Mouse (Mus musculus): ENCODE data around the gene Tmem115. TPM values are rescaled to one million over a fixed set of nuclear protein-coding genes. Genes with fewer than 3 reads are reported as not detected.

Tmem115 gene
- total and polyA plus RNA-seq, 3 experiments = 20.3 to 25.9 (median 22.9) TPM

DNA sequence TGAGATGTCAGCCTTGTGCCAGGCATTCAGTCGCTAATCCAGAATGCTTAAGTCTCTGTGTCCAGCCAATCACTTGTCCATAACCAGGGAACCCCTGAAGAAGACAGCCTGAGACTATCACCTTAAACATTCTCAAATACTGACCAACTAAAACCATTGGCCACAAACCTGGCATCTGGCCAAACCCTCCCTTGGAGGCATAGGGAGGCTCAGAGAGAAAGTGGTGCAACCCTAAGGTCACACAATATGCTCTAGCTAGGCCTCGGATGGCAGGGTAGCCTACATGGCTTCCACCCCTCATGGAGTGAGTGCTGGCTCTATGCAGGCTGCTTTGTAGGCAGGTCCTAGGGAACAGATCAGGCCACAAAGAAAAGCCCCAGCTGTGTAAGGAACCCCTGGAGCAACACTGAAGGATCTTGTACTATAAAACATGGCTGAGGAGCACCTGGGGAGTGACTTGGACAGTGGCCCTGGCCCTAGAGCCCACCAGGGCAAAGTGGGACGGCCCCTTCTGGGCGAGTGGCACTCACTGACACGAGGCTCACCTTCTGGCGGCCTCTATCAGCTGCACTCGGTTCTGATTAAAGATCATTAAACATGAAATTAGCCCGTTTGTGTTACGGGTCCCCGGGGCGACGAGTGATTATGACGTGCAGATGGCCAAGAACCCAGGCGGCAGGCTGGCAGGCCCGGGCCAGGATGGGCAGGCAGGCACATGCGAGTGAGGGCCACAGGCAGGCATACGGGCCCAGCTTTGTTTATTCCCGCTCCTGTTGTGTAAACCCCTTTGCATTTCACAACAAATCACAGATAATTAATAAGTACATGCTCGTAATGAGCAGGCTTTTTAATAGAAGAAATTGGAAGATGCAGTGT, 28.8 kb upstream of the Tmem115 start:
- TF ChIP-seq EP300 (IDR thresholded peaks at IDR 0.05; ENCODE audit: insufficient read depth, low read depth, low read length) = no peak
- WGBS = 87% methylated on average over 19 of the region's 19 CpGs
- Histone ChIP-seq H3K4me3 (no peak overlapping the region), H3K9ac (ENCODE audit: low read depth, low read length) (no peak overlapping the region), H3K36me3 (ENCODE audit: control insufficient read depth, insufficient read depth, low read length) (no peaks in the 10 kb centered on the region), H3K27me3 (ENCODE audit: control insufficient read depth, insufficient read depth, low read length) (no peaks in the 10 kb centered on the region), H3K79me2 (replicated peaks; ENCODE audit: control insufficient read depth, insufficient read depth, low read length) (no peaks in the 10 kb centered on the region), H3K27ac (no peak overlapping the region), H3K4me1 (ENCODE audit: control insufficient read depth, insufficient read depth, low read length) (no peaks in the 10 kb centered on the region)
- DNase-seq = no peak
- intact Hi-C loops (cut with DNase I) = no loop called here

DNA sequence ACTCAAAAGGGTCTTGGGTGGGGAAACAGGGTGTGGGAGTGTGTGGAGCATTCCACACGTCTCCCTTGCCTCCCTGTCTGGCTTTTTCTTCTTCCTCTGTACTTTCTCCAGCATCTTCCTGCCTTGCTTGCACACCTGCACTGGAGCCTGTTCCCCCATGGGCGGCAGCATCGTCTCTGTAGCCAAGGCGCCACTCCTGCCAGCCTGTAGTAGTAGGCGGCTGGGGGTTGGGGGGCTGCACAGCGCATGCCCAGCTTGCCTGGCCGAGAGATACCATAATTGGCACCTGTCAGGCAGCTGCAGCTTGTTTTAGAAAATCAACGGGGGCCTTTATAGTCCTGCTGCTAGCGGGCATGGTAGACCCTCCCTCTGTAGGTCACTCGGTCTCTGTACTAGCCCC, 25.5 kb upstream of the Tmem115 start:
- no peak overlapping the region for H3K27ac ChIP-seq
- no peaks in the 10 kb centered on the region for H3K27me3 ChIP-seq (ENCODE audit: control insufficient read depth, insufficient read depth, low read length)
- no peaks in the 10 kb centered on the region for H3K79me2 ChIP-seq (replicated peaks; ENCODE audit: control insufficient read depth, insufficient read depth, low read length)
- intact Hi-C loops (cut with DNase I) = no loop called here
- 63% methylated on average over 10 of the region's 10 CpGs for WGBS
- no peak overlapping the region for H3K9ac ChIP-seq (ENCODE audit: low read depth, low read length)
- DNase-seq = no peak
- no peak overlapping the region for H3K4me3 ChIP-seq
- H3K4me1 ChIP-seq (ENCODE audit: control insufficient read depth, insufficient read depth, low read length) = no peaks in the 10 kb centered on the region
- H3K36me3 ChIP-seq (ENCODE audit: control insufficient read depth, insufficient read depth, low read length) = no peaks in the 10 kb centered on the region
- no peak for TF ChIP-seq EP300 (IDR thresholded peaks at IDR 0.05; ENCODE audit: insufficient read depth, low read depth, low read length)
- TF ChIP-seq POLR2A (IDR thresholded peaks at IDR 0.05; ENCODE audit: insufficient read depth, low read depth, low read length) = no peak
- no peak for TF ChIP-seq CTCF (IDR thresholded peaks at IDR 0.05)

DNA sequence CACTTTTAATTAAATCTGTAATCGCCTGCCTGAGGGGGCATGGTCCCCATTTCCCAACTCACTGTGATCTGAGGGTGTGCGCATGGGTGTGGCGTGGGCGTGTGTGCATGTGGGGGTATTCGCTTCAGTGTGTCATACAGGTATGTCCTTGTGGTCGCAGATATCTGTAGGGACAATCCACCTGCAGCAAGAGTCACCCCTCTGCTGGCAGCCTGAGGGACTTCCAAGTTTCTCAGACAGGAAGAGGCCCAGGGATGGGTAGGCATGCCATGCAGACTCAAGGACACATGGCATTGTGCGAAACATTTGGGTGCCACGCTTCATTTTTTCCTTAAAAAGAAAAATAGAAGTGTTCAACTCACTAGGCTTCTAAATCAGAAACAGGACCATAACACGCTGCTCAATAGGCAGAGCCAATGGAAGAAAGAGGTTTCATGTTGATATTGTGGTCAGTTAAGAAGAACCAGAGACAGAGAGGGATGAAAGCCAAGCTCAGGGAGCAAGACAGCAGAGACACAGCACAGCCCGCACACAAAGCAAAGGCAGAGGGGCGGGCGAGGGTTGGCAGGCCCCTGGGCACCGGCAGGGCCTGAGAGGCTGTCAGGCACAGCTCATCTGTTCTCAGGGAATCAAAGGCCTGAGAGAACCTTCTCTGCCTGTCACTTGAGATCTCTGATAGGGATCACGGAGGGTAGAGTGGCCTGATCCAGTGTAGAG, 23.2 kb upstream of the Tmem115 start:
- no peaks in the 10 kb centered on the region for H3K36me3 ChIP-seq (ENCODE audit: control insufficient read depth, insufficient read depth, low read length)
- no peaks in the 10 kb centered on the region for H3K27me3 ChIP-seq (ENCODE audit: control insufficient read depth, insufficient read depth, low read length)
- TF ChIP-seq POLR2A (IDR thresholded peaks at IDR 0.05; ENCODE audit: insufficient read depth, low read depth, low read length) (no peak), EP300 (IDR thresholded peaks at IDR 0.05; ENCODE audit: insufficient read depth, low read depth, low read length) (no peak), CTCF (IDR thresholded peaks at IDR 0.05) (no peak)
- no peak for DNase-seq
- H3K4me1 ChIP-seq (ENCODE audit: control insufficient read depth, insufficient read depth, low read length) = no peaks in the 10 kb centered on the region
- no peak overlapping the region for H3K27ac ChIP-seq
- H3K4me3 ChIP-seq = no peak overlapping the region
- 78% methylated on average over 14 of the region's 14 CpGs for WGBS
- no peaks in the 10 kb centered on the region for H3K79me2 ChIP-seq (replicated peaks; ENCODE audit: control insufficient read depth, insufficient read depth, low read length)
- no peak overlapping the region for H3K9ac ChIP-seq (ENCODE audit: low read depth, low read length)
- intact Hi-C loops (cut with DNase I) = loop anchor here (5.0 kb wide), 3 partner anchors 48 to 608 kb away; no protein-coding TSS in a partner anchor

DNA sequence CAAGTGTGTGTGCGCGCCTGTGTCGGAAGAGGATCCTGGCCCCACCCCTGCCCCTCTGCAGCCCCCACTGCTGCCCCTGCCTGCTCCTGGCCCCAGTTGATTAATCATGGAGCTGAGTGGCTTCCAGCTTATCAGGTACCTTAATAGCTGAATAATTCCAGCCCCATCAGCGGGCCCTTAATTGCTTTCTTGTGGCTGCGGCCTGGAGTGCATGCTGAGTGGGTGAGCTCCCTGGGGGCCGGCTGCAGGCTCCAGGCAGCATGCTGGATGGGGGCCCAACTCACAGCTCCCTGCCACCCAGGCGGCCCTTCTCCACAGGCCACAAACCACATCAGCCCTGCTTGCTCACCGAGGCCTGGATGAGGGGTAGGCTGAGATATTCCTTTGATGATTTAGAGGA, 22.3 kb upstream of the Tmem115 start:
- H3K4me1 ChIP-seq (ENCODE audit: control insufficient read depth, insufficient read depth, low read length) = no peaks in the 10 kb centered on the region
- no peaks in the 10 kb centered on the region for H3K79me2 ChIP-seq (replicated peaks; ENCODE audit: control insufficient read depth, insufficient read depth, low read length)
- intact Hi-C loops (cut with DNase I) = loop anchor here (5.0 kb wide), 3 partner anchors 49 to 609 kb away; no protein-coding TSS in a partner anchor
- H3K27ac ChIP-seq = no peak overlapping the region
- no peaks in the 10 kb centered on the region for H3K27me3 ChIP-seq (ENCODE audit: control insufficient read depth, insufficient read depth, low read length)
- WGBS = 69% methylated on average over 8 of the region's 8 CpGs
- no peak overlapping the region for H3K9ac ChIP-seq (ENCODE audit: low read depth, low read length)
- no peak for TF ChIP-seq POLR2A (IDR thresholded peaks at IDR 0.05; ENCODE audit: insufficient read depth, low read depth, low read length)
- TF ChIP-seq EP300 (IDR thresholded peaks at IDR 0.05; ENCODE audit: insufficient read depth, low read depth, low read length) = no peak
- no peak for TF ChIP-seq CTCF (IDR thresholded peaks at IDR 0.05)
- H3K36me3 ChIP-seq (ENCODE audit: control insufficient read depth, insufficient read depth, low read length) = no peaks in the 10 kb centered on the region
- DNase-seq = no peak
- no peak overlapping the region for H3K4me3 ChIP-seq

DNA sequence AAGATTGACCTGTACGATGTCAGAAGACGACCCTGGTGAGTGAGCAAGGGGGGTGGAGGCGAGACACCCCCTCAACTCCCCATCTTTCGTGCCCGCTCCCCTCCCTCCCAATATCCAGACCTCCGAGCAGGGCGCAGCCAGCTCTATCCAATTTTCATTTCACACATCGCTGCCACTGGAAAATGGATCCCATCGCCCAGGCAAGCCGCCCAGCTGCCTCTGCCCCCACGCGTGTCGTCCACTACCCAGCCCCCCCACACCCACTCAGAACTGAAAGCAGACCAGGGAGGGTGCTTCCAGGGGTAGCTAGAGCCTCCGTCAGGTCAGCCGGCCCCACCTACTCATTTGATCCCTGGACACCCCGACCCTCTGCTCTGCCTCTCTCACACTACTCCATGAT, 21.4 kb upstream of the Tmem115 start:
- H3K27ac ChIP-seq = no peak overlapping the region
- no peak for DNase-seq
- no peaks in the 10 kb centered on the region for H3K36me3 ChIP-seq (ENCODE audit: control insufficient read depth, insufficient read depth, low read length)
- no peak overlapping the region for H3K9ac ChIP-seq (ENCODE audit: low read depth, low read length)
- no peaks in the 10 kb centered on the region for H3K4me1 ChIP-seq (ENCODE audit: control insufficient read depth, insufficient read depth, low read length)
- WGBS = 81% methylated on average over 16 of the region's 16 CpGs
- no peaks in the 10 kb centered on the region for H3K27me3 ChIP-seq (ENCODE audit: control insufficient read depth, insufficient read depth, low read length)
- TF ChIP-seq CTCF (IDR thresholded peaks at IDR 0.05) (no peak), EP300 (IDR thresholded peaks at IDR 0.05; ENCODE audit: insufficient read depth, low read depth, low read length) (no peak), POLR2A (IDR thresholded peaks at IDR 0.05; ENCODE audit: insufficient read depth, low read depth, low read length) (no peak)
- H3K4me3 ChIP-seq = no peak overlapping the region
- H3K79me2 ChIP-seq (replicated peaks; ENCODE audit: control insufficient read depth, insufficient read depth, low read length) = no peaks in the 10 kb centered on the region
- intact Hi-C loops (cut with DNase I) = loop anchor here (5.0 kb wide), 3 partner anchors 50 to 610 kb away; no protein-coding TSS in a partner anchor
